Mouse (Mus musculus): Measurements from ENCODE around the gene Smarca5. TPM values are rescaled to one million over a fixed set of nuclear protein-coding genes. Genes with fewer than 3 reads are reported as not detected.

The Smarca5 gene
- total RNA-seq, 2 experiments from 2014 or later: 44.9 to 48.4 TPM

- intact Hi-C loops (cut with DNase I): loop anchor here (10.0 kb wide), 1 partner anchor 949 kb away; no protein-coding TSS in a partner anchor
These were observed 55.5 kb downstream of the Smarca5 start for GRCm38 (mm10) chr8:80683756-80684335.

DNA sequence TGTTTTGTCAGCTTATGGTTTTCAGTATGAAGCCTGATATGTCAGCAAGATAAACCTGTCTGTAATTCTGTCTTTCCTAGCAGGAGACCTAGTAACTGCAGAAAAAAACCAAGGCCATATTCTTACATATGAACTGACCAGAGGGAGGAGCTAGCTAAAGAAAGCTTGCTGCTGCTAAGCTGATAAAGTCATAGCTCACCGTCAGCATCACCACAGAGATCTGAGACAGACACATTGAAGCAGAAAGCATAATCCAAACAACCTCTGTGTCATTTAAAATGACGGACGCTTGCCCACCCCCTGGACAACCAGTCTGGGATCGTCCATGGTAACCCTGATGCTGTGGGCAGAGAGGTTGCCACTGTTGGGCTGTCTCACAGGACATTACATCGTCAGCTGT lies 56.7 kb downstream of the Smarca5 start:
- DNase-seq (ENCODE audit: low spot score in 2 of 2): no peak
- intact Hi-C loops (cut with DNase I): loop anchor here (10.0 kb wide), 1 partner anchor 948 kb away; no protein-coding TSS in a partner anchor

More at GRCm38 (mm10) chr8:80683756-80684335, 55.5 kb downstream of the Smarca5 start:
- no peak for DNase-seq (ENCODE audit: low spot score in 2 of 2)

DNA sequence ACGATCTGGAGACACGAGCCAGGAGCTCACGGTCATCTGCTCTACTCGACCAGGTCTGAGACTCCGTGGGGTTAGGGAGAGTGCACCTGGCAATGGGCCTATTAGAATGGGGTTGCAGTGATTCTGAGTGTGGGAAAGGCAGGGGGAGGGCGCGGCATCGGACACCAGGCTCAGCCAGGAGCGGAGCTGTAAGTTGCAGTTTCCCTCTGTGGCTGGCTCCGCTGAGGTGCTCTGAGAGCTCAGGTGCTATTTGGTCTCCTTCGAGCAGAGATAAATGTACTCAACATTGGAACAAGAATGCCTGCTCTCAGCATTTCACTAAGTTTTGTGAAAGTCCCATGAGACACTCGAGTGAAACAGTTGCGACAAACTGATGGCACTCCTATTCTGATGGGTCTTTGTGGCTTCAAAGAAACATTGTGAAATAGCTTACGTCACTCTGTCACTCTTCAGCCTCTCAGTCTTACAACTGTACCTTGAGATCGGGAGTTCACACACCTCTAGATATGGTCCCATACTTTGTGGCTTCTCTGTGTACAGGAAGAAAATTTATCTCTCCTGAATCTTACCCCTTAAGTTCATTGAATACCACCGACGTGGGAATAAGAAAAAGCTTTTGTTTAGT lies 69.9 kb downstream of the Smarca5 start:
- intact Hi-C loops (cut with DNase I): no loop called here
- DNase-seq (ENCODE audit: low spot score in 2 of 2): no peak

- intact Hi-C loops (cut with DNase I): no loop called here
These were observed 75.8 kb downstream of the Smarca5 start for GRCm38 (mm10) chr8:80663476-80663875.

GRCm38 (mm10) chr8:80661055-80661454 lies 78.2 kb downstream of the Smarca5 start:
- no peak for DNase-seq (ENCODE audit: low spot score in 2 of 2)
- intact Hi-C loops (cut with DNase I): no loop called here

More at GRCm38 (mm10) chr8:80663476-80663875, 75.8 kb downstream of the Smarca5 start:
- DNase-seq (ENCODE audit: low spot score in 2 of 2): no peak

DNA sequence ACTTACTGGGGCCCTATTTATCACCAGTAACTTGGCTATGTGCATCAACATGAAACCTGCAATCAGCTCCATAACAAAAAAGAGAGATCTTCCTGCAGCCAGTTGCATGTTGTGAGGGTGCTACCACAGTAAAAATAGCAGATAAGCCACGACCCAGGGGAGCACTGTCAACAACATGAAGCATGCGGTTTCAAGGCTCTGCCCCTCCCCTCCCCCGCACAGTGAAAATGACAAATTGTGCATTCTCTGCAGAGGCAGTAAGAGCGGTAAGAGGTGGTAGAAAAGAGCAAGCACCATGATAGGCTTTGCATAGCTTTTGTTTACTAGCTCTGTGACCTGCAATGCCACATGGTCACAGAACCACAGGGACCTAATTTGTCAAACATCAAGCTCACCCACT lies 81.7 kb downstream of the Smarca5 start:
- no peak for DNase-seq (ENCODE audit: low spot score in 2 of 2)
- intact Hi-C loops (cut with DNase I): no loop called here

Other genes starting within 250 kb of the Smarca5 start
- under 1 TPM in 1 of 2 experiments, not detected in 1; 0.40 TPM for gene Gypa, start 245.7 kb downstream of the Smarca5 start, total RNA-seq (2021)
- under 1 TPM; 0.11 to 0.40 TPM for gene Frem3, start 128.4 kb downstream of the Smarca5 start, total RNA-seq (2021)
- 10 to 100 TPM; 12.3 to 14.9 TPM for gene Gab1, start 141.0 kb upstream of the Smarca5 start, total RNA-seq (2021)

All from left cerebral cortex, postnatal 14 days (tissue).